Mouse (Mus musculus) cerebellum, postnatal 10 days (tissue): ENCODE measurements at regions not wholly inside any gene's neighbourhood (a gene's known extent, or its start where the extent isn't known, plus 50 kb on each side); places are given as distances from the start of the nearest gene placed in this dataset.

Source experiments
- DNase-seq, 2 experiments: peaks; one replicate each; pipeline ENCODE4 v3.0.0; 2021; ENCODE audit warnings: mixed read lengths in 2 of 2

DNA sequence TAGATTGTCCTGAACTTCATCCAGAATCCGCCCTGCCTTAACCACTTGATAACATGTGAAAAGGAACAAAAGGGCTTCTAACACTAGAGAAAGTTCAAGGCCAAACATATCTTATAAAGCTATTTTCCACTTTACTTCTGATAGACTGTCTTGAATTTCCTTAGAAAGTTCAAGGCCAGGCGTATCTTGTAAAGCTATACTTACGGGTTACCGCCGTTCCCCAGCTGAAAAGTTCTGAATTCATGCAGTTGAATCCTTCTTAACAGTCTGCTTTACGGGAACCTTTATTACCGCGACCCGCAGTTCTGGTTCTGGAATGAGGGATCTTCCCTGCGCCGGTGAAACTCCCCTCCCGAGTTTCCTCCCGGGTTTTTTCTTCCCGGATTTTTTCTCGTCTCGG lies 492.0 kb downstream of the Gm21739 start:
- DNase-seq = peak; percentile 0 to 1
